Mouse (Mus musculus): ENCODE measurements at regions not wholly inside any gene's neighbourhood (a gene's known extent, or its start where the extent isn't known, plus 50 kb on each side); places are given as distances from the start of the nearest gene placed in this dataset.

- TF ChIP-seq CTCF (IDR thresholded peaks at IDR 0.05; ENCODE audit: low read depth), result no peak
- no peak for TF ChIP-seq EP300 (optimal IDR thresholded peaks at IDR 0.05)
Observed at GRCm38 (mm10) chr1:148699854-148700598, 1261.1 kb downstream of the Pla2g4a start.
